Mouse (Mus musculus) layer of hippocampus, adult 8-10 months (tissue): ENCODE measurements around the gene Cemip2. TPM values are rescaled to one million over a fixed set of nuclear protein-coding genes. Genes with fewer than 3 reads are reported as not detected.
"Not testable (repeated sequence)": the region's sequence is repeated elsewhere in the genome, so short reads cannot be mapped to it uniquely, and the experiment has no call there.

Source experiments
- DNase-seq, 2 experiments: peaks; one replicate each; pipeline ENCODE4 v3.0.0; 2022; ENCODE audit warnings: low spot score in 2 of 2
- total RNA-seq, 4 experiments: library from RNA; stranded (reverse); gene quantifications; 2 replicates each; pipeline ENCODE4 v1.2.4; 2022

Gene Cemip2
- total RNA-seq, 4 experiments from 2014 or later = 11.7 to 12.3 (median 12.0) TPM

DNA sequence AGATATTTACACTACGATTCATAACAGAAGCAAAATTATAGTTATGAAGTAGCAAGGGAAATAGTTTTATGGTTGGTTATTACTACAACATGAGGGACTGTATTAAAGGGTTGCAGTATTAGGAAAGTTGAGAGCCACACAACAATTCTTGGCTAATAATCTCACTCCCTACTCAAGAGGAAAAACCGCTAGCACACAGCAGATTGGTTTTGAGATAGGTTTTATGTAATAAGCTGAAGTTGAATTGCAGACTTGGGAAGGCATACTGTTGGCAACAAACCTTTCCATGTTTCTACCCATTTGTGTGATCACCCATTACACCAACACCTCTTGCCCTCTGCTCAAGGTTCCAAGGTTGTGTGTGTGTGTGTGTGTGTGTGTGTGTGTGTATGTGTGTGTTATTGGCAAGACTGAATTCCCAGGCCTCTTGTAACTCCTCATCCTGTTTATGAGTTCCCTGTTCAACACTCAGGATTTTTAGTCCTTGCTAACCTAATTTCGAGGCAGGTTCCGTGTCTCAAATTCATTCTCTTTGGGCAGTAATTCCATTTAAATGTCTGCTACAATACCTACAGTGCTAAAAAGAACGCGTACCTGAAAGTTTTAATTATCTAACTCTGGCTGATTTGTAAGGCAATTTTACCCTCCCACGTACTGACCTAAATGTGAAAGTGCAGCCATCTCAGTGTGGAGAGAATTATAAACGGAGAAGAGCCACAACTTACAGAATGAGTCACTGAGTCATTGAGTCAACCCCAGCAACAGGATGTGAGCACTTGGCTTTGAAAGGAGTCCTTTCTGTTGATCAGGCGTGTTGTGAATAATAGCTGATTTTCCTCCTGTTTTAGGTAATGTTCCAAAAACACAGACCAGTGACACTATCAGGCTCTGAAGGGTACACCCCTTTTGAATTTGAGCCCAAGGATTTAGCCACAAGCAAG is 85.1 kb downstream of the Cemip2 start:
- no peak for DNase-seq

- DNase-seq = no peak
Measured at GRCm38 (mm10) chr19:21865242-21866055, 87.3 kb downstream of the Cemip2 start.

DNA sequence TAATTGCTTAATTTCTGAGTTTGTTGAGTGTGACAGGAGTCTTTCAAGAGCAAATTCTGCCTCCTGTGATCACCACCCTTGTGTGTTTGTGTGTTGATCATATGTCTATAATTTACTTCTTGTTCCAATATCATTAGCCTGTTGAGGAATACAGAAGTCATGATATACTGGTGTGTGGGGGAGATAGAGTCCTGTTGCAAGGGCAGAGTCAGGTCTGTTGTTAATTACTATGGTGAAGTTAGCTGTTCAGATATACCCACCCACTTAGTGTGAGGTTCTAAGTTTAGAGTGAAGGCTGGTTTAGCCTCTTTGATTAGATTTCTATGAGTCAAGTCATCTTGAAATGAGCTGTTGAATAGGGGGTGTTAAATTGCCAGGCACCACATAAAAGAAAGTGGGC is 88.0 kb downstream of the Cemip2 start:
- DNase-seq = no peak

DNA sequence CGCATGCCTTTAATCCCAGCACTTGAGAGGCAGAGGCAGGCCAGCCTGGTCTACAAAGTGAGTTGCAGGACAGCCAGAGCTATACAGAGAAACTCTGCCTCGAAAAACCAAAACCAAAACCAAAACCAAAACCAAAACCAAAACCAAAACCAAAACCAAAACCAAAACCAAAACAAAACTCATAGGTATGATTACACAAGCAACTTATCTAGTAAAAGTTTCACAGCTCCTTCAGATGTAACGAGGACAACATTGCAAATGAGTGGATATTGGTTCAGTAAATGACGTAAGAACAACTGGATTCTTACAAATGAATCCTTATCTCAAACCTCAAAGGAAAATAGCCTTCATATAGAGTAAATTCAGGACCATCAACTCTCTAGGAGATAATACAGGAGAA is 88.6 kb downstream of the Cemip2 start:
- DNase-seq = not testable (repeated sequence)

DNA sequence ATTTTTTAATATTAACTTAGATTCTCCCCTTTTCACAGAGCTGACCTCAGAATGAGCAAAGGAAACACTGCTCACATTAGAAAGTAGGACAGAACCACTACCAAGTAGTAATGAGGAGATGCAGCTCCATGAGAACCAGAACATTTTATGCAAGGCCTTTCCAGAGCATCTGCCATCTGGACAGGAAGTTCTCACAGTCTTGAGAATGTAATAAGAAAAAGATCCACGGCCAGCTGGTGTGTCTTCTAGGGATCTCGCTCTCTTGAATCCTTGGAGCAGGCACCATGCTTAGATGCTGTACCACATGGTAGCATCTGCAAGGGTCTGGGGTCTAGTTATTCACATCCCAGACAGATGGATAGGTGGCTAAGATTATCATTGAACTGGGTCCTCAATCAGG is 90.3 kb downstream of the Cemip2 start:
- DNase-seq = no peak

GRCm38 (mm10) chr19:21882110-21882940 is 104.2 kb downstream of the Cemip2 start:
- no peak for DNase-seq

DNA sequence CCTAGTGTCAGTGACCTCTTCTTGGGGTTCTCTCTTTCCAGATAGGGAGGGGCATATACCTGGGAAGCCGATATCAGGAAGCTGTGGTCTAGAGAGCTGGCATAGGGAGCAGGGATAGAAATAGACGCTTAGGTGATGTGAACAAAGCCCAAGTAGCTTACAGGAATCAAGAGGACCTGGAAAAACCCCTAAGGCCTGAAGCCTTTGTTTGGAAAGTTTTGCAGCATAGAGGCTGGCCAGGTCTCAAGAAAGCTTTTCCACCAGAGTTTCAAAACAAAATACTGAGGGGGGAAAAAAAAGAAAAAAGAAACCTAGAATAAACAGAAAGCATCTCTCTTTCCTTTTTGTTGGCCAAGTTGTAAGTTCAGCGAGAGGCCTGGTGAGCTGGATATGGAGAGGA is 104.9 kb downstream of the Cemip2 start:
- no peak for DNase-seq

DNA sequence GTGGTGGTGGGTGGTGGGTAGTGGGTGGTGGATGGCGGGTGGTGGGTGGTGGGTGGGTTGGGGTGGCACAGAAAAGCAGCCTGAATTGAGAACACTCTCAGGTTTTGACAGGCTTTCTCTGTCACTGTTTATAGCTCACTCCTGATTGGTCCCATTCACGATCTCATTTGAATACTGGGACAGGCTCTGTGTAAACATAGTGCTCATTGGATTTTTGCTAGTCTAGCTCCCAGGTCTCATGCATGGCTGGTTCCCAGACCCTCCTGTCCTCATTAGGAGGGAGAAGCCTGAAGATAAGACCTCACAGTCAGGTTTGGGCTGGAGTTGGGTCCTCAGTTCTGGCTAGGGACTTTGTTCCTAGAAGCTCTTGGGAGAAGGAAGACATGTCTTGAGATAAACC is 105.8 kb downstream of the Cemip2 start:
- no peak for DNase-seq

GRCm38 (mm10) chr19:21884385-21884784 is 106.2 kb downstream of the Cemip2 start:
- DNase-seq = no peak

- no peak for DNase-seq
Measured at GRCm38 (mm10) chr19:21886166-21886657, 108.1 kb downstream of the Cemip2 start.

DNA sequence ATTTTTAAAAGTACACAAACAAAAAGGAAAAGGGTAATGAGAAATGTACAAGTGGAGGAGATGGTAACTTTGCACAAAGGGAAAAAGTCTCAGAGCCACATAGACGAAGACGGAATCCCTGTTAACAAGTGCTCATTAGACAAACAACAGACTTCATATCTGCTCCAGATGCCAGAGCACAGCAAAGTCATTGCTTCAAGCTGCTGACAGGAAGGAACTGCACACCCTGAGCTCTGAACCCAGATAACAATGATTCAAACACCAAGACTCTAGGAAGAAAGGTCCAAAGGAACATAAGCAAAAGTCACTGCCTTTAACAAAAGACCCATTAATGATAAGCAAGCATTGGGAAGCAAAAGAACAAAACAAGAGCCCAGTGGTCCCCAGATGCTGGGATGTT is 112.6 kb downstream of the Cemip2 start:
- DNase-seq = no peak

- DNase-seq = no peak
Measured at GRCm38 (mm10) chr19:21894792-21895191, 116.7 kb downstream of the Cemip2 start.

DNA sequence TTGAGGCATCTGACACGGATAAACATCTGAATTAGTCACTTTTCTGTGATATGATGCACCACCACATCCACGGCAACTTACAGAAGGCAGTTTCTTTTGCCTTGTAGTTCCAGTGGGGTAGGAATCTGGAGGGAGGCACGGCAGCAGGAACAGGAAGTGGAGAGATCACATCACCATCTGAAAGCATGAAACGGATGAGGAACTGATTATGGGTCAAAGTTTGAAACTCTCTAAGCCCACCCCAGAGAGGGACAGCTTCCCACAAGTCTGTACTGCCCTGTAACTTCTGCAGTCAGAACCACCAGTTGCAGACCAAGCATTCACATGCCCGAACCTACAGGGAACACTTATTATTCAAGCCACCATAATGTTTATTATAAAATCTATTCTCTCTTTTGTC is 117.4 kb downstream of the Cemip2 start:
- DNase-seq = no peak

- no peak for DNase-seq
Measured at GRCm38 (mm10) chr19:21897122-21897827, 119.1 kb downstream of the Cemip2 start.

GRCm38 (mm10) chr19:21898015-21898939 is 120.1 kb downstream of the Cemip2 start:
- DNase-seq = no peak
